Mouse (Mus musculus): ENCODE measurements at regions not wholly inside any gene's neighbourhood (a gene's known extent, or its start where the extent isn't known, plus 50 kb on each side); places are given as distances from the start of the nearest gene placed in this dataset.

DNA sequence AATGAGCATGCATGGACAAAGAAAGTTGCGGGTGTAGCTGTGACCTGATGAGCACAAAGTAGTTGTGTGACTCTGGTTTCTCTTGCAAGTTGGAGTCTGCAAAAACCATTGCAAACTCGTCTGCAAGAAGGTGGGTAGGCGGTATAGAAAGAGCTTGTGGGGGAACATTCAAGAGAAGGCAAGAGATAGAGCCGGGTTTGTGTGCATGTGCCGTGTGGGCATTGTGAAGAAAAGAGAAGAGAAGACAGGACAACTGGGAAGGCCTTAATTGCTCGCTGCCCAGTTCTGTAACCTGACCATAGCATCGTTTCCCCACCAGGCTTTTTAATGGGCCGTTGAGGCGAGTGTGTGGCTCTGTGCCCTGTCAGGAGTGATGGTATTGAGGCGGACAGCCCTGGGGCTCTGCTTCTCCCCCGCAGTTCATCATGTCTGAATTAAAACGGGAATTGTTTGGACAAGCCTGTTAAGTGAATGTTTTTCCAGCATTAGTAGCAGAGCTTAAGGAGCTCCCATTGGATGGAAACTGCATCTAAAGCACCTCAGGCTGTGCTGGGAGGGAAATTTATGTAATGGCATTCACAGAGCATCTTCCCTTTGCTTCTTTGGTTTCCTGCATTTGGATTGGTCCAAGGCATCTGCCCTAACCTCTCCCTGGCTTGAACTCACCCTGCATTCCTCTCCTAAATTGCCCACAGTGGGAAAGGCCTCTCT, 163.1 kb downstream of the Brinp2 start:
- TF ChIP-seq EP300 (IDR thresholded peaks at IDR 0.05) = no peak
- no peak for TF ChIP-seq CTCF (IDR thresholded peaks at IDR 0.05)
